Mouse (Mus musculus) thymus, adult 18-20 months (tissue): Measurements from ENCODE around the gene Rpl10.

ENCODE experiments used
- DNase-seq, 2 experiments: peaks; one replicate each; pipeline ENCODE4 v3.0.0; 2022; ENCODE audit warnings: mixed read lengths in 2 of 2

The Rpl10 gene

GRCm38 (mm10) chrX:74281732-74282394, 11.3 kb downstream of the Rpl10 start, which contains the start of the genes Taz and Dnase1l1:
Gene Taz, plus strand, starts transcription at chrX:74281912.
Gene Dnase1l1, minus strand, starts transcription at chrX:74282337.
- peak; percentile 43 to 65 for DNase-seq

- peak; percentile 73 to 83 for DNase-seq
These were observed 11.9 kb downstream of the Rpl10 start for GRCm38 (mm10) chrX:74282395-74283091.

GRCm38 (mm10) chrX:74283092-74283437, 12.5 kb downstream of the Rpl10 start:
- DNase-seq, result no peak

- DNase-seq, result no peak
These were observed 22.8 kb downstream of the Rpl10 start for GRCm38 (mm10) chrX:74293431-74293830.

- DNase-seq, result peak; percentile 86 to 91
These were observed 26.2 kb downstream of the Rpl10 start, which contains the start of gene Atp6ap1 for GRCm38 (mm10) chrX:74296538-74297448. Gene Atp6ap1, plus strand, starts transcription at chrX:74297097.

- no peak for DNase-seq
These were observed 27.7 kb downstream of the Rpl10 start for GRCm38 (mm10) chrX:74298348-74298747.

GRCm38 (mm10) chrX:74299721-74300120, 29.1 kb downstream of the Rpl10 start:
- DNase-seq, result no peak

GRCm38 (mm10) chrX:74304867-74305700, 34.5 kb downstream of the Rpl10 start, which contains the start of gene Gdi1:
Gene Gdi1, plus strand, starts transcription at chrX:74304998.
- peak; percentile 62 to 66 for DNase-seq

- peak; percentile 80 to 82 for DNase-seq
These were observed 42.2 kb downstream of the Rpl10 start, which contains the start of gene Fam50a for GRCm38 (mm10) chrX:74312540-74313464. Gene Fam50a, plus strand, starts transcription at chrX:74313033.
